Mouse (Mus musculus) heart, adult 2 months (tissue): ENCODE results near the gene Scarb1.

ENCODE experiments used
- CTCF ChIP-seq: fragments of 200-600 bp; IDR thresholded peaks from 2 replicates; pipeline ENCODE4 v1.8.1; 2022; ENCODE audit warnings: antibody characterized with exemption, mild to moderate bottlenecking, moderate library complexity
- POLR2A ChIP-seq: fragments of 200-500 bp; IDR thresholded peaks from 2 replicates; pipeline ENCODE4 v1.6.1; 2011; ENCODE audit warnings: mild to moderate bottlenecking, low read depth, low read length, control low read depth; ENCODE audit not compliant: insufficient read depth

DNA sequence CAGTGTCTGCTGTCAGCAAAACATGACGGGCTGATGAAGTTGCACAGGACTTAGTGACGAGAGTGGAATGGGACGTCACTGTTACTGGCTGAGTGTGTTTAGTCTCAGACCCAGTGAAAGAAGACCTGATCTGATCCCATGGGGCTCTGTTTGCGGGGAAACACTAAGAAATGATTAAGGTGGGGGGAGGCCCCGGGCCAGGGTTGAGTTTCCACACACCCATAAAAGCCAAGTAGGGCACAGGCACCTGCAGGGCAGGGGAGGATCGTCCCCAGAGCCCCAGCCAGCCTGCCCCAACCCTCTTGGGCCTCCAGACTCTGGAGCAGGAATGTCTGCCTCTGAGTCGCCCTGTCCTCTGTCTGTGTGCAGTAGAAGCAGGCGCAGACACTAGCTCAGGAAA, 65.6 kb downstream of the Scarb1 start:
- TF ChIP-seq CTCF (no peak), POLR2A (no peak)
